Mouse (Mus musculus) E14TG2a.4 (cell line): ENCODE results near the gene Cbx8.

Source experiments
- CTCF ChIP-seq: conservative IDR thresholded peaks from 2 replicates; pipeline ENCODE4 v1.5.1; 2014; ENCODE audit warnings: low read length
- POU5F1 ChIP-seq: IDR thresholded peaks from 2 replicates; pipeline ENCODE4 v1.6.1; 2014; ENCODE audit warnings: low read length, borderline replicate concordance

DNA sequence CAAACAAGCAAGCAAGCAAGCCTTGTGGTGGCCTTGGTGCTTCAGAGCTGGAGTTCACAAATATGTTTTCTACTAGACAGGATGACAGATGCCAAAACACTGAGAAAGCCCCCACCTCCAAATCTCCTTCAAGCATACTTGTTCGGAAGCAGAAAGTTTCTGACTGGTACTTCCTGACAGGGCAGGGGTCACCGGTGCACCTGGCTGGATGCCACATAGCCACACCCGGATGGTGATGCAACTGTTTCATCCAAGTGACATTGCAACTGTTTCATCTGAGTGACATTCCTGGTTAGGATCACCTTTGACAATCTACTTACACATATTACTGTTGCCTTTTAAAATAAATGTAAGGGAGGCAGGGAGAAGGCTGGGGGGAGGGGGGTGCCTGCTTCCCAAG is 43.6 kb downstream of the Cbx8 start:
- no peak for TF ChIP-seq CTCF
- TF ChIP-seq POU5F1, result no peak
